Mouse (Mus musculus): ENCODE data around the gene Rabep2. TPM values are rescaled to one million over a fixed set of nuclear protein-coding genes. Genes with fewer than 3 reads are reported as not detected.
A peak's percentile ranks its signal among the peaks of the same experiment; 100 is the strongest.
"Not testable (repeated sequence)": the region's sequence is repeated elsewhere in the genome, so short reads cannot be mapped to it uniquely, and the experiment has no call there.

Gene Rabep2
- polyA plus RNA-seq, 1 experiment from 2014 or later, result 28.1 TPM

DNA sequence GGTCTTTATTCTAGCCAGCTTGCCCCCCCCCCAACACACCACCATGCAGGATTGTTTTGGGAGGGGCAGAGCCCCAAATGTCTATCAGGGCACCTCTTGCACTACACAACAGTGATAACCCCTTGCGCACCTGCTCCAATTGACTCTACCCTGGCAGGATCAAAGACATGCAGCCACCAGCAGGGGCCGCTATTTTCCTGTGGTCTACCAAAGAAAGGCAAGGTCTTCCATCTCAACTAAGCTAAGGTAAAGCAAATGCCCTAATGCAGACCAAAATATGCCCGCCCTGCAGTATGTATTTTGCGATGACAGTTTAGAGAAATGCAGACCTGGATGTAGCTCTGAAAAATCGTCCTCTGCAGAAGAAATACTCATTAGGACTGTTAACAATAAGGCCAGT lies 29.0 kb upstream of the Rabep2 start:
- Histone ChIP-seq H3K4me3 (ENCODE audit: low read depth, low read length) (no peak overlapping the region), H3K36me3 (ENCODE audit: control insufficient read depth, insufficient read depth, low read length) (no peaks in the 10 kb centered on the region), H3K4me1 (ENCODE audit: control insufficient read depth, insufficient read depth, low read length) (0 out of 2 replicates have a peak, but pooled peaks cover 4% of the 10 kb centered on the region), H3K4me2 (ENCODE audit: low read depth, severe bottlenecking) (no peak overlapping the region), H3K9ac (ENCODE audit: low read length) (no peak overlapping the region), H3K9me3 (ENCODE audit: control insufficient read depth, low read length) (no peaks in the 10 kb centered on the region), H3K27me3 (ENCODE audit: control insufficient read depth, insufficient read depth, low read length) (no peaks in the 10 kb centered on the region), H3K27ac (replicated peaks; ENCODE audit: low read depth, low read length) (no peak overlapping the region)
- WGBS, result 10% methylated on average over 5 of the region's 5 CpGs
- ATAC-seq (ENCODE audit: insufficient number of reproducible peaks, low FRiP score, low TSS enrichment, low read depth) (no peak), DNase-seq (ENCODE audit: low spot score) (peak; percentile 90)

DNA sequence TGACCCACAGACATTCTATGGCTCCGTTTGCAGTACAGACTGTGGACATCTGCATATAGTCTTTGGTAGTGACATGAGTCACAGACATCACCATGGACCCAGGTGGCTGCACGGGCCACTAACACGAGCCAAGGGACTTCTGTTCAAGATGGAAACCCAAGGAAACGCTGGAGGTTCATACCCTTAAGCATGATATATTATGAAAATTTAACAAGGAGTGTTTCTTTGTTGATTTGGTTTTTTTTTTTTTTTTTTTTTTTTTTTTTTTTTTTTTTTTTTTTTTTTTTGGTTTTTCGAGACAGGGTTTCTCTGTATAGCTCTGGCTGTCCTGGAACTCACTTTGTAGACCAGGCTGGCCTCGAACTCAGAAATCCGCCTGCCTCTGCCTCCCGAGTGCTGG lies 26.0 kb upstream of the Rabep2 start:
- not testable (repeated sequence) for H3K27ac ChIP-seq (replicated peaks; ENCODE audit: low read depth, low read length); H3K27me3 ChIP-seq (ENCODE audit: control insufficient read depth, insufficient read depth, low read length); DNase-seq (ENCODE audit: low spot score); H3K36me3 ChIP-seq (ENCODE audit: control insufficient read depth, insufficient read depth, low read length); H3K9ac ChIP-seq (ENCODE audit: low read length); H3K4me3 ChIP-seq (ENCODE audit: low read depth, low read length); H3K4me1 ChIP-seq (ENCODE audit: control insufficient read depth, insufficient read depth, low read length); H3K9me3 ChIP-seq (ENCODE audit: control insufficient read depth, low read length); H3K4me2 ChIP-seq (ENCODE audit: low read depth, severe bottlenecking); ATAC-seq (ENCODE audit: insufficient number of reproducible peaks, low FRiP score, low TSS enrichment, low read depth)
- 86% methylated on average over 7 of the region's 8 CpGs for WGBS

DNA sequence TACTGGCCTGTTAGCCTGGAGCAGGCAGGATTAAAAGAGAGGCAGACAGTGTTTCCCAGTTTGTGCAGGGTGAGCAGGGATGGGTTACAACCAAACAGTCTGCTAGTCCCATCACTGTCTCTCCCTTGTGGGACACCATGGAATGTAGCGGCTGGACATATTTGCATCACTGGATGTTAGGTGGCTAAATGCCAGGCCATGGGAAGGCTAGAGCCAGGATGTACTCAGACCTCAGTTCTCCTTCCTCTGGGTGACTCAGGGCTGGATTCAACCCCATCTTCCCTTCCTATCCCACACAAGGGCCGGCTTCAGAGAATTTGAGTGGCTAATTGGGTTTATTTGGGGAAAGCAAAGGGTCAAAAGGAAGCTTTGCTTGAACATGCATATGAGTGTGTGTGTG lies 19.9 kb upstream of the Rabep2 start:
- no peaks in the 10 kb centered on the region for H3K9me3 ChIP-seq (ENCODE audit: control insufficient read depth, low read length)
- ATAC-seq (ENCODE audit: insufficient number of reproducible peaks, low FRiP score, low TSS enrichment, low read depth) (no peak), DNase-seq (ENCODE audit: low spot score) (no peak)
- H3K27me3 ChIP-seq (ENCODE audit: control insufficient read depth, insufficient read depth, low read length), result no peaks in the 10 kb centered on the region
- no peak overlapping the region for H3K9ac ChIP-seq (ENCODE audit: low read length)
- no peaks in the 10 kb centered on the region for H3K4me1 ChIP-seq (ENCODE audit: control insufficient read depth, insufficient read depth, low read length)
- no peaks in the 10 kb centered on the region for H3K36me3 ChIP-seq (ENCODE audit: control insufficient read depth, insufficient read depth, low read length)
- H3K4me3 ChIP-seq (ENCODE audit: low read depth, low read length), result no peak overlapping the region
- no peak overlapping the region for H3K4me2 ChIP-seq (ENCODE audit: low read depth, severe bottlenecking)
- H3K27ac ChIP-seq (replicated peaks; ENCODE audit: low read depth, low read length), result no peak overlapping the region
- WGBS, result 95% methylated on average over 2 of the region's 2 CpGs

DNA sequence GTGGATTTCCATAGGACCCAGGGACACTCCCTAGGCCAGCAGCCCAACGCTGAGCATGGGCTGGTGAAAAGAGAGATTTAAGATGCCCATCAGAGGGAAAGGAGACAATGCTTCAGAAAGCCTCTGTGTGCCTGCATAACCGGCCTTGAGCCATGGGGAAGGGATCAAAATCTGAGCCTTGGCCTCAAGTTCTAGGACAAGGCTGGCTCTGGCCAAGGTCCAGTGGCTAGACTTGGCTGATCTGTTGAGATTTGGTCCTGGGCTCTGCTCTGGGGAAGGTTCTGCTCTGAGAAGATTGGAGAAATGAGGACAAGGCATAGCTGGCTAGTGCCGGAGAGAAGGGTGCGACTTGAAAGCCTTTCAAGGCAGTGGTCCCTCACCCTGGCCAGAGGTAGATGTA lies 17.5 kb upstream of the Rabep2 start:
- ATAC-seq (ENCODE audit: insufficient number of reproducible peaks, low FRiP score, low TSS enrichment, low read depth), result no peak
- WGBS, result 91% methylated on average over 4 of the region's 4 CpGs

DNA sequence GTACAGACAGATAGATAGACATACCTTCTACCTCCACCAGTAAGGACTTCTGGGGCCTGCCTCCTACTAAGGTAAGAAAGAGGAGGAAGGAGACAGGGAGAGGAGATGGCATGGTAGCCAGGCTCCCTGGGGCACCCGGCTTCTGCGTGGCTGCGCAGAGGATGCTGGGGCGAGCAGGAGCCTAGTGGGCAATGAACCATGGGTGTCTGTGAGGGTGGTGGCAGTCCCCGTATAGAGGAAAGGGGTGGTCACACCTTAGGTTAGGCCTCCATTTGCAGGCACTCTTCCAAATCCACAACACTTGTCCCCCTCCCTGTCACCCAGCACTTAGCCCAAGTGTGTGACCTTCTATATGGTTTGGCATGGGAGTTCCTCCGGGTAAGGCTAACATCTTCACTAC lies 13.8 kb upstream of the Rabep2 start, which contains the start of gene Cd19:
Cd19 (minus strand) TSS at position 165 of the 400 bp plus-strand sequence.
- Histone ChIP-seq H3K27ac (replicated peaks; ENCODE audit: low read depth, low read length) (no peak within 1 kb of the TSS), H3K9me3 (ENCODE audit: control insufficient read depth, low read length) (no peaks in the 10 kb centered on the region), H3K4me3 (ENCODE audit: low read depth, low read length) (no peak within 1 kb of the TSS), H3K36me3 (ENCODE audit: control insufficient read depth, insufficient read depth, low read length) (no peaks in the 10 kb centered on the region), H3K27me3 (ENCODE audit: control insufficient read depth, insufficient read depth, low read length) (no peaks in the 10 kb centered on the region), H3K4me1 (ENCODE audit: control insufficient read depth, insufficient read depth, low read length) (0 out of 2 replicates have a peak, but pooled peaks cover 3% of the 10 kb centered on the region), H3K4me2 (ENCODE audit: low read depth, severe bottlenecking) (no peak within 1 kb of the TSS), H3K9ac (ENCODE audit: low read length) (no peak within 1 kb of the TSS)
- no peak for DNase-seq (ENCODE audit: low spot score)
- ATAC-seq (ENCODE audit: insufficient number of reproducible peaks, low FRiP score, low TSS enrichment, low read depth), result no peak
- WGBS, result 77% methylated on average over 6 of the region's 6 CpGs

More for the DNA sequence above, 17.5 kb upstream of the Rabep2 start:
- no peak overlapping the region for H3K9ac ChIP-seq (ENCODE audit: low read length)
- no peak overlapping the region for H3K4me2 ChIP-seq (ENCODE audit: low read depth, severe bottlenecking)
- H3K27ac ChIP-seq (replicated peaks; ENCODE audit: low read depth, low read length), result no peak overlapping the region
- no peak for DNase-seq (ENCODE audit: low spot score)
- H3K4me3 ChIP-seq (ENCODE audit: low read depth, low read length), result no peak overlapping the region
- H3K36me3 ChIP-seq (ENCODE audit: control insufficient read depth, insufficient read depth, low read length), result no peaks in the 10 kb centered on the region
- no peaks in the 10 kb centered on the region for H3K4me1 ChIP-seq (ENCODE audit: control insufficient read depth, insufficient read depth, low read length)
- H3K9me3 ChIP-seq (ENCODE audit: control insufficient read depth, low read length), result no peaks in the 10 kb centered on the region
- H3K27me3 ChIP-seq (ENCODE audit: control insufficient read depth, insufficient read depth, low read length), result no peaks in the 10 kb centered on the region

DNA sequence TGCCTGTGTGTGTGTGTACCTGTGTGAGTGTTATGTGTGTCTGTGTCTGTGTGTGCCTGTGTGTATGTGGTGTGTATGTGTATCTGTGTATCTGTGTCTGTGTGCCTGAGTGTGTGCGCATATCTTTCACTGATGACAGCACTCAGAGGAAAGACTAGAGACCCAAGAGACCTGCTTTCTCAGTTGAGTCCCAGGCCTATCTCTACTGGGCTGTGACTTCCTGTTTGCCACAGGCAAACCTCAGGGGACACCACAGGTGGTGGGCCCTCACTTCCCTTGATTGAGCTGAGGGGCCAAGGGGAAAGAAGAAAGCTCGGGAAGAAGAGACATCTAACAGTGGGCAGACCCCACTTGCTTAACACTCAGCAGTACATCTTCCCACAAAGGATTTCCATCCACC lies 11.9 kb upstream of the Rabep2 start:
- H3K9me3 ChIP-seq (ENCODE audit: control insufficient read depth, low read length), result no peaks in the 10 kb centered on the region
- DNase-seq (ENCODE audit: low spot score), result no peak
- H3K4me3 ChIP-seq (ENCODE audit: low read depth, low read length), result no peak overlapping the region
- H3K4me2 ChIP-seq (ENCODE audit: low read depth, severe bottlenecking), result no peak overlapping the region
- no peak; the same call in 1 of the 2 replicates for ATAC-seq (ENCODE audit: insufficient number of reproducible peaks, low FRiP score, low TSS enrichment, low read depth)
- H3K27me3 ChIP-seq (ENCODE audit: control insufficient read depth, insufficient read depth, low read length), result no peaks in the 10 kb centered on the region
- whole genome bisulfite sequencing, result 57% methylated on average over 2 of the region's 2 CpGs
- H3K27ac ChIP-seq (replicated peaks; ENCODE audit: low read depth, low read length), result no peak overlapping the region
- H3K4me1 ChIP-seq (ENCODE audit: control insufficient read depth, insufficient read depth, low read length), result 0 out of 2 replicates have a peak, but pooled peaks cover 3% of the 10 kb centered on the region
- H3K36me3 ChIP-seq (ENCODE audit: control insufficient read depth, insufficient read depth, low read length), result no peaks in the 10 kb centered on the region
- H3K9ac ChIP-seq (ENCODE audit: low read length), result no peak overlapping the region

DNA sequence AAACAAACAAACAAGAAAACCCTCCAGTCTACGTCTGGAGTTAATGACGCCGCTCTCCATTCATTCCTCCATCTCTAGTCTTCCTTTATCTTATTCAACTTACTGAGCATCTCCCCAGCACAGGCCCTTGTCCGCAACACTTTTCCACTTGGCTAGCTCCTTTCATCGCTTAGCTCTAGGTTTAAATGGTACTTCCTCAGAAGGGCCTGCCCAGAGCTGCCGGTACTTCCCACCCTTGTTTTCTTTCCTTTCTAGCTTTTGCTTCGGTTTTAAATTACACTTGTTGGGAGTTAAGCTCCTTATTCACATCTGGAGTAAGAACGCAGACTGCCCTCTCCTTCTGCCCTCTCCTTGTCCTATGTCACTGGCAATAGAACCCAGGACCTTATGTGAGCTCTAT lies 11.5 kb upstream of the Rabep2 start:
- Histone ChIP-seq H3K27me3 (ENCODE audit: control insufficient read depth, insufficient read depth, low read length) (no peaks in the 10 kb centered on the region), H3K4me2 (ENCODE audit: low read depth, severe bottlenecking) (no peak overlapping the region), H3K4me3 (ENCODE audit: low read depth, low read length) (no peak overlapping the region), H3K9ac (ENCODE audit: low read length) (no peak overlapping the region), H3K27ac (replicated peaks; ENCODE audit: low read depth, low read length) (no peak overlapping the region), H3K4me1 (ENCODE audit: control insufficient read depth, insufficient read depth, low read length) (0 out of 2 replicates have a peak, but pooled peaks cover 3% of the 10 kb centered on the region), H3K9me3 (ENCODE audit: control insufficient read depth, low read length) (no peaks in the 10 kb centered on the region), H3K36me3 (ENCODE audit: control insufficient read depth, insufficient read depth, low read length) (no peaks in the 10 kb centered on the region)
- ATAC-seq (ENCODE audit: insufficient number of reproducible peaks, low FRiP score, low TSS enrichment, low read depth), result no peak
- WGBS, result 66% methylated on average over 8 of the region's 8 CpGs
- no peak for DNase-seq (ENCODE audit: low spot score)

DNA sequence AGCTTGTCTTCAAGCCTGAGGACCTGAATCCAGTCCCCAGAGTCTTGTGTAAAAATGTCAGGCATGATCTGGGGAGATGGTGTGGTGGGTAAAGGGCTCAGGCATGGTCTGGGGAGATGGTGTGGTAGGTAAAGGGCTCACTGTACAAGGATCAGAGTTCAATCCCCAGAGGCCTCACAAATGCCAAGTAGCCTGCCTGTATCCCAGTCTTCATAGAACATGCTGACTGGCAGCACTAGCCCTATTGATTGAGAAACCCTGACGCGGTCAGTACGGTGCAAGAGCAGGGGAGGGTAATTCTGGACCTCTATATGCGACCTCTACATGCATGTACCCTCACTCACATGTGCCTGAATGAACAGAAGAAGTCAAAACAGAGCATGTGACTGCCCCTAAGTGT lies 11.0 kb upstream of the Rabep2 start:
- Histone ChIP-seq H3K36me3 (ENCODE audit: control insufficient read depth, insufficient read depth, low read length) (no peaks in the 10 kb centered on the region), H3K27me3 (ENCODE audit: control insufficient read depth, insufficient read depth, low read length) (no peaks in the 10 kb centered on the region), H3K9ac (ENCODE audit: low read length) (no peak overlapping the region), H3K9me3 (ENCODE audit: control insufficient read depth, low read length) (no peaks in the 10 kb centered on the region), H3K4me2 (ENCODE audit: low read depth, severe bottlenecking) (no peak overlapping the region), H3K4me3 (ENCODE audit: low read depth, low read length) (no peak overlapping the region), H3K27ac (replicated peaks; ENCODE audit: low read depth, low read length) (no peak overlapping the region), H3K4me1 (ENCODE audit: control insufficient read depth, insufficient read depth, low read length) (0 out of 2 replicates have a peak, but pooled peaks cover 3% of the 10 kb centered on the region)
- 83% methylated on average over 4 of the region's 4 CpGs for WGBS
- DNase-seq (ENCODE audit: low spot score), result no peak
- no peak for ATAC-seq (ENCODE audit: insufficient number of reproducible peaks, low FRiP score, low TSS enrichment, low read depth)

DNA sequence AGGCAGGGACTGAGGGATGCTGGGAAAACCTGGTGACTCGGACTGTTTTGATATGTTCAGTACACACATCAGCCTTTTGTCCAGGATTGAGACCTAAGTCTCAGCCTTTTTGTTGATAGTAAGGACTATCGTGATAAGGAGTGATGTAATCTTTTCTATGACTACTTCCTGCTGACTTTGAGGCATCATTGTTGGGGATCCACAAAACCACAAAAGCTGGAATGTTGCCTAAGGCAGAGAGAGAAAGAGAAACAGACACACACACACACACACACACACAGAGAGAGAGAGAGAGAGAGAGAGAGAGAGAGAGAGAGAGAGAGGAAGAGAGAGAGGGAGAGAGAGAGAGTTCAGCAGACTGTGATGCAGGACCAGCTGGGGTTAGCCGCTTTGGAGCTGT lies 10.1 kb upstream of the Rabep2 start:
- WGBS, result 83% methylated on average over 3 of the region's 3 CpGs
- Histone ChIP-seq H3K27me3 (ENCODE audit: control insufficient read depth, insufficient read depth, low read length) (no peaks in the 10 kb centered on the region), H3K4me3 (ENCODE audit: low read depth, low read length) (no peak overlapping the region), H3K4me2 (ENCODE audit: low read depth, severe bottlenecking) (no peak overlapping the region), H3K4me1 (ENCODE audit: control insufficient read depth, insufficient read depth, low read length) (0 out of 2 replicates have a peak, but pooled peaks cover 3% of the 10 kb centered on the region), H3K9me3 (ENCODE audit: control insufficient read depth, low read length) (no peaks in the 10 kb centered on the region), H3K9ac (ENCODE audit: low read length) (no peak overlapping the region), H3K36me3 (ENCODE audit: control insufficient read depth, insufficient read depth, low read length) (no peaks in the 10 kb centered on the region), H3K27ac (replicated peaks; ENCODE audit: low read depth, low read length) (no peak overlapping the region)
- DNase-seq (ENCODE audit: low spot score) (no peak), ATAC-seq (ENCODE audit: insufficient number of reproducible peaks, low FRiP score, low TSS enrichment, low read depth) (no peak)
